Mouse (Mus musculus): ENCODE results near the gene Col9a1. TPM values are rescaled to one million over a fixed set of nuclear protein-coding genes. Genes with fewer than 3 reads are reported as not detected.

The Col9a1 gene
- polyA plus RNA-seq, 1 experiment from 2014 or later, result 35.8 TPM

GRCm38 (mm10) chr1:24172656-24173055, 4.8 kb upstream of the Col9a1 start:
- no peaks in the 10 kb centered on the region for H3K36me3 ChIP-seq
- H3K27ac ChIP-seq (ENCODE audit: poor library complexity, severe bottlenecking), result no peak overlapping the region
- H3K4me3 ChIP-seq, result no peak overlapping the region
- H3K9ac ChIP-seq, result no peak overlapping the region
- no peak for ATAC-seq (ENCODE audit: insufficient number of reproducible peaks, low FRiP score)
- no peaks in the 10 kb centered on the region for H3K4me1 ChIP-seq (replicated peaks)
- peaks cover 3% of the 10 kb centered on the region; the same call in 1 of the 2 replicates for H3K9me3 ChIP-seq (replicated peaks)
- WGBS, result 53% methylated on average over 3 of the region's 3 CpGs
- no peaks in the 10 kb centered on the region for H3K27me3 ChIP-seq (replicated peaks)
- no peak overlapping the region for H3K4me2 ChIP-seq

DNA sequence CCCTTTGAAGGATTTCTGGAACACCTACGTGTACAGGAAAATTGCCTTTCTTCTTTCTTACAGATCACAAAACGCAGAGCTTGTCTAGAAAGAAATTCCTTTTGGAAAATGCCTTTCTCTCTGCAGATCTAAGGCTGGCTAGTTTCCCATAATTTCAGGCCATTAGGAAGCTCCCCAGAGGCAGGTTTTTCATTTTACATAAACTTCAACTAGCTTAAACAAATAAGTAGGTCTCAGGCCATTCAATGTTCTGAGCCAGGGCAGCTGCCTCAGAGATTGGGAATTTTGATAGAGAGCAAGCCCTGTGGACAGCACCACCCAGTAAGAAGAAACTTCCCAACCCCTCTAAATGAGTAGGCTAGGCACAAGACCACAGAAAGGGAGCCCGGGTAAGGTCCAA, 1.6 kb upstream of the Col9a1 start:
- WGBS, result 57% methylated on average over 3 of the region's 3 CpGs
- no peaks in the 10 kb centered on the region for H3K36me3 ChIP-seq
- H3K4me1 ChIP-seq (replicated peaks), result no peaks in the 10 kb centered on the region
- H3K4me2 ChIP-seq, result no peak overlapping the region
- no peak overlapping the region for H3K9ac ChIP-seq
- no peak overlapping the region for H3K27ac ChIP-seq (ENCODE audit: poor library complexity, severe bottlenecking)
- peaks cover 3% of the 10 kb centered on the region; the same call in 1 of the 2 replicates for H3K9me3 ChIP-seq (replicated peaks)
- no peak for ATAC-seq (ENCODE audit: insufficient number of reproducible peaks, low FRiP score)
- no peak overlapping the region for H3K4me3 ChIP-seq
- H3K27me3 ChIP-seq (replicated peaks), result no peaks in the 10 kb centered on the region

DNA sequence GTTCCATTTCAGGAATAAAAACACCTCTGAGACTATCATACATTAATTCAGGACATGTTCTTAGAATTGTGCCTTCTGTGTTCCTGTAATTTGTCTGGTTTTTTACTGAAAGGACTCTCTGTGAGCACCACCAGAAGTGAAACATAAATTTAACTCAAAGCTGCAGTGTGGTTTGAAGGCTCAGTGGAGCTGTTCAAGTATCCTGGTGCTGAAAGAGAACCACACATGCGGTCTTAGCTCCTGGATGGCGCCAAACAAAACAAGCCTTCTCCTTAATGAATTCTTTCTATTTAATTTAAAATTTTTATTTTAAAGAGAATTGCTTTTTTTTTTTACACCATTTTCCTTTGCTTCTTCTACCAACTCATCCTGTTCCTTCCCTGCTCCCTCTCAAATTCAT, 2.4 kb downstream of the Col9a1 start:
- no peaks in the 10 kb centered on the region for H3K27me3 ChIP-seq (replicated peaks)
- no peak overlapping the region for H3K4me2 ChIP-seq
- no peaks in the 10 kb centered on the region for H3K4me1 ChIP-seq (replicated peaks)
- 66% methylated on average over 2 of the region's 2 CpGs for WGBS
- no peak overlapping the region for H3K27ac ChIP-seq (ENCODE audit: poor library complexity, severe bottlenecking)
- no peak for ATAC-seq (ENCODE audit: insufficient number of reproducible peaks, low FRiP score)
- no peaks in the 10 kb centered on the region for H3K36me3 ChIP-seq
- H3K9me3 ChIP-seq (replicated peaks), result peaks cover 3% of the 10 kb centered on the region; the same call in 1 of the 2 replicates
- no peak overlapping the region for H3K9ac ChIP-seq
- H3K4me3 ChIP-seq, result no peak overlapping the region

- no peak for ATAC-seq (ENCODE audit: insufficient number of reproducible peaks, low FRiP score)
- 82% methylated on average over 11 of the region's 11 CpGs for WGBS
- H3K36me3 ChIP-seq, result no peaks in the 10 kb centered on the region
- no peak overlapping the region for H3K4me3 ChIP-seq
- H3K4me1 ChIP-seq (replicated peaks), result no peaks in the 10 kb centered on the region
- no peaks in the 10 kb centered on the region for H3K9me3 ChIP-seq (replicated peaks)
- no peak overlapping the region for H3K4me2 ChIP-seq
- no peaks in the 10 kb centered on the region for H3K27me3 ChIP-seq (replicated peaks)
- no peak overlapping the region for H3K9ac ChIP-seq
- H3K27ac ChIP-seq (ENCODE audit: poor library complexity, severe bottlenecking), result no peak overlapping the region
Observed at GRCm38 (mm10) chr1:24184981-24185380, 7.6 kb downstream of the Col9a1 start.

- Histone ChIP-seq H3K27ac (ENCODE audit: poor library complexity, severe bottlenecking) (no peak overlapping the region), H3K36me3 (no peaks in the 10 kb centered on the region), H3K9ac (no peak overlapping the region), H3K4me2 (no peak overlapping the region), H3K4me3 (no peak overlapping the region), H3K27me3 (replicated peaks) (no peaks in the 10 kb centered on the region), H3K9me3 (replicated peaks) (no peaks in the 10 kb centered on the region), H3K4me1 (replicated peaks) (no peaks in the 10 kb centered on the region)
- 76% methylated on average over 11 of the region's 11 CpGs for WGBS
- ATAC-seq (ENCODE audit: insufficient number of reproducible peaks, low FRiP score), result no peak
Observed at GRCm38 (mm10) chr1:24186964-24187363, 9.6 kb downstream of the Col9a1 start.

- 91% methylated on average over 4 of the region's 4 CpGs for WGBS
- no peaks in the 10 kb centered on the region for H3K9me3 ChIP-seq (replicated peaks)
- H3K9ac ChIP-seq, result no peak overlapping the region
- peaks cover 23% of the 10 kb centered on the region for H3K4me1 ChIP-seq (replicated peaks)
- no peaks in the 10 kb centered on the region for H3K36me3 ChIP-seq
- H3K4me3 ChIP-seq, result no peak overlapping the region
- no peak for ATAC-seq (ENCODE audit: insufficient number of reproducible peaks, low FRiP score)
- H3K27ac ChIP-seq (ENCODE audit: poor library complexity, severe bottlenecking), result no peak overlapping the region
- H3K4me2 ChIP-seq, result no peak overlapping the region
- H3K27me3 ChIP-seq (replicated peaks), result no peaks in the 10 kb centered on the region
Observed at GRCm38 (mm10) chr1:24191668-24192067, 14.3 kb downstream of the Col9a1 start.

GRCm38 (mm10) chr1:24194111-24194510, 16.7 kb downstream of the Col9a1 start:
- peaks cover 23% of the 10 kb centered on the region for H3K4me1 ChIP-seq (replicated peaks)
- no peak overlapping the region for H3K4me2 ChIP-seq

GRCm38 (mm10) chr1:24195070-24195840, 17.8 kb downstream of the Col9a1 start:
- Histone ChIP-seq H3K4me1 (replicated peaks) (peaks cover 23% of the 10 kb centered on the region), H3K9me3 (replicated peaks) (no peaks in the 10 kb centered on the region), H3K4me2 (peak overlapping the region; percentile 46), H3K9ac (peak overlapping the region; percentile 1; the same call in 1 of the 2 replicates), H3K27me3 (replicated peaks) (no peaks in the 10 kb centered on the region), H3K27ac (ENCODE audit: poor library complexity, severe bottlenecking) (peak overlapping the region; percentile 70), H3K4me3 (peak overlapping the region; percentile 33), H3K36me3 (no peaks in the 10 kb centered on the region)
- WGBS, result 33% methylated on average over 12 of the region's 12 CpGs
- ATAC-seq (ENCODE audit: insufficient number of reproducible peaks, low FRiP score), result no peak

More at GRCm38 (mm10) chr1:24194111-24194510, 16.7 kb downstream of the Col9a1 start:
- ATAC-seq (ENCODE audit: insufficient number of reproducible peaks, low FRiP score), result no peak
- no peaks in the 10 kb centered on the region for H3K36me3 ChIP-seq
- no peak overlapping the region for H3K9ac ChIP-seq
- H3K27ac ChIP-seq (ENCODE audit: poor library complexity, severe bottlenecking), result no peak overlapping the region
- no peaks in the 10 kb centered on the region for H3K27me3 ChIP-seq (replicated peaks)
- 32% methylated on average over 4 of the region's 4 CpGs for WGBS
- no peak overlapping the region for H3K4me3 ChIP-seq
- H3K9me3 ChIP-seq (replicated peaks), result no peaks in the 10 kb centered on the region

- ATAC-seq (ENCODE audit: insufficient number of reproducible peaks, low FRiP score), result peak; percentile 57; the same call in 1 of the 2 replicates
- H3K4me1 ChIP-seq (replicated peaks), result peaks cover 23% of the 10 kb centered on the region
- no peaks in the 10 kb centered on the region for H3K36me3 ChIP-seq
- H3K27me3 ChIP-seq (replicated peaks), result no peaks in the 10 kb centered on the region
- peak overlapping the region; percentile 1 for H3K9ac ChIP-seq
- WGBS, result 21% methylated on average over 3 of the region's 3 CpGs
- H3K9me3 ChIP-seq (replicated peaks), result no peaks in the 10 kb centered on the region
- H3K27ac ChIP-seq (ENCODE audit: poor library complexity, severe bottlenecking), result peak overlapping the region; percentile 70
- H3K4me3 ChIP-seq, result peak overlapping the region; percentile 33
- peak overlapping the region; percentile 46 for H3K4me2 ChIP-seq
Observed at GRCm38 (mm10) chr1:24195951-24196517, 18.6 kb downstream of the Col9a1 start.

DNA sequence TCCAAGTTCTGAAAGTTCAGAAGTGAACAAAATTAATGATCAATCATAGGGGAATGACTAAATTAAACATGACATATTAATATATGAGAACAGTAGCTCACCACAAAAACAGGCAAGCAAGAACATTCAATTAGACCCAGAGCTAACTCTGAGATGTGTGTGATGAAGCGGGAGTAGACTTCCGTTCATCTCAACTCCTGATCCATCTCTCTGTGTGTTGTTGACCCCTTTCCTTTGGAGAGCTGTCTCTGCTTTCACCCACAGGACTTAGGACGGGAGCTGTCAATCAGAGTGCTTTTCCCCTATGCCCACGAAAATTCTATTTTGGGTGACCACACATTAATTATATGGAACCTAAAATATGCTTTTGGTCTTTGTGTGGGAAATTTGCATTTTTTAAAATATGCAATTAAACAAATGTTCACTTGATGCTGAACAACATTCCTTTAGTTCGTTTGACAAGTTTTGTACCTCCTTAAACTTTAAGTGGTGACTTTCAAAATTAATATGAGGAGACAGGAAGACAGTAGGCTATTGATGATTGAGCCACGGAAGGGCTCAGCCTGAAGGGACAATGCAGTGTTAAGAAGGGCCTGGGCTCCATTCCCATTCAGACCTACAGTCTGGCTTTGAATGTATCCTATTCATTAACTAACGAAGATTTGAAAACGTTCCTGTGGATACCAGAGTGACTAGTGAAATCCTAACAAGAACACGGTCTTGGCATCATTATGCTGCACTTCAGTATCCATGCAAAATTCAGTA, 34.4 kb downstream of the Col9a1 start:
- ATAC-seq (ENCODE audit: insufficient number of reproducible peaks, low FRiP score), result no peak
- Histone ChIP-seq H3K27ac (ENCODE audit: poor library complexity, severe bottlenecking) (no peak overlapping the region), H3K27me3 (replicated peaks) (no peaks in the 10 kb centered on the region), H3K9me3 (replicated peaks) (peaks cover 8% of the 10 kb centered on the region), H3K4me2 (no peak overlapping the region), H3K36me3 (no peaks in the 10 kb centered on the region), H3K4me1 (replicated peaks) (no peaks in the 10 kb centered on the region), H3K9ac (no peak overlapping the region), H3K4me3 (no peak overlapping the region)
- WGBS, result 69% methylated on average over 9 of the region's 9 CpGs

- Histone ChIP-seq H3K36me3 (no peaks in the 10 kb centered on the region), H3K9me3 (replicated peaks) (no peaks in the 10 kb centered on the region), H3K9ac (no peak overlapping the region), H3K4me1 (replicated peaks) (no peaks in the 10 kb centered on the region), H3K4me3 (no peak overlapping the region), H3K4me2 (no peak overlapping the region), H3K27ac (ENCODE audit: poor library complexity, severe bottlenecking) (no peak overlapping the region), H3K27me3 (replicated peaks) (no peaks in the 10 kb centered on the region)
- 45% methylated on average over 6 of the region's 6 CpGs for WGBS
- ATAC-seq (ENCODE audit: insufficient number of reproducible peaks, low FRiP score), result no peak
Observed at GRCm38 (mm10) chr1:24219041-24219440, 41.6 kb downstream of the Col9a1 start.

All from heart, embryonic 12.5 days (tissue).